In genomic region chr6:11925496-11926041, GRCm38 (mm10) we compare ENCODE assay signal across 8 mouse cellular contexts. TPM values are rescaled to one million over a fixed set of nuclear protein-coding genes. Genes with fewer than 3 reads are reported as not detected.
A peak's percentile ranks its signal among the peaks of the same experiment; 100 is the strongest.
DNase-seq lines count a peak whose midpoint lies in the region; ATAC-seq and TF ChIP-seq lines count a peak whose summit lies in the region.

No protein-coding gene starts in this region.

- no peak for TF ChIP-seq CTCF in bone marrow, adult 2 months (IDR thresholded peaks at IDR 0.05; ENCODE audit: control insufficient read depth, insufficient read depth, low read length)

- H3K27me3 ChIP-seq in embryonic facial prominence, embryonic 15.5 days, result no peaks in the 10 kb centered on the region
- H3K27me3 ChIP-seq in heart, embryonic 10.5 days (ENCODE audit: insufficient read depth, poor library complexity, severe bottlenecking), result no peaks in the 10 kb centered on the region
- H3K27me3 ChIP-seq in kidney, embryonic 15.5 days, result no peaks in the 10 kb centered on the region
- no peaks in the 10 kb centered on the region for H3K27me3 ChIP-seq in stomach, embryonic 14.5 days (ENCODE audit: control insufficient read depth, insufficient read depth, low read length)

- peak; percentile 71; the same call in 1 of the 2 replicates for TF ChIP-seq POLR2A in bone marrow, adult 2 months (IDR thresholded peaks at IDR 0.05; ENCODE audit: borderline replicate concordance, control insufficient read depth, low read depth, low read length)

- H3K9ac ChIP-seq in embryonic facial prominence, embryonic 15.5 days, result peak overlapping the region; percentile 61
- H3K9ac ChIP-seq in kidney, embryonic 15.5 days, result peak overlapping the region; percentile 79
- H3K9ac ChIP-seq in stomach, embryonic 14.5 days (replicated peaks; ENCODE audit: low read depth, low read length), result peak overlapping the region; percentile 98

- H3K4me3 ChIP-seq in bone marrow, adult 2 months (replicated peaks; ENCODE audit: control insufficient read depth, low read depth, low read length), result peak overlapping the region; percentile 98
- H3K4me3 ChIP-seq in embryonic facial prominence, embryonic 15.5 days (replicated peaks), result peak overlapping the region; percentile 60
- peak overlapping the region; percentile 93 for H3K4me3 ChIP-seq in heart, embryonic 10.5 days
- peak overlapping the region; percentile 79 for H3K4me3 ChIP-seq in kidney, embryonic 15.5 days (replicated peaks)
- peak overlapping the region; percentile 80 for H3K4me3 ChIP-seq in stomach, embryonic 14.5 days (ENCODE audit: low read depth, low read length)

- no peaks in the 10 kb centered on the region; the same call in 1 of the 2 replicates for H3K4me1 ChIP-seq in bone marrow, adult 2 months (ENCODE audit: control insufficient read depth, insufficient read depth, low read length)
- H3K4me1 ChIP-seq in embryonic facial prominence, embryonic 15.5 days, result peaks cover 14% of the 10 kb centered on the region
- peaks cover 11% of the 10 kb centered on the region; the same call in 1 of the 2 replicates for H3K4me1 ChIP-seq in heart, embryonic 10.5 days
- H3K4me1 ChIP-seq in kidney, embryonic 15.5 days, result peaks cover 16% of the 10 kb centered on the region
- peaks cover 11% of the 10 kb centered on the region for H3K4me1 ChIP-seq in stomach, embryonic 14.5 days (ENCODE audit: control insufficient read depth, insufficient read depth, low read length)

- H3K4me2 ChIP-seq in embryonic facial prominence, embryonic 15.5 days (replicated peaks), result peak overlapping the region; percentile 57
- H3K4me2 ChIP-seq in kidney, embryonic 15.5 days, result peak overlapping the region; percentile 63
- peak overlapping the region; percentile 48 for H3K4me2 ChIP-seq in stomach, embryonic 14.5 days (replicated peaks; ENCODE audit: low read depth, low read length)

- under 1% methylated on average over 20 of the region's 20 CpGs for WGBS in bone marrow, adult 2 months
- under 1% methylated on average over 20 of the region's 20 CpGs for WGBS in embryonic facial prominence, embryonic 15.5 days
- WGBS in heart, embryonic 10.5 days, result under 1% methylated on average over 20 of the region's 20 CpGs
- under 1% methylated on average over 20 of the region's 20 CpGs for WGBS in kidney, embryonic 15.5 days
- under 1% methylated on average over 20 of the region's 20 CpGs for WGBS in stomach, embryonic 14.5 days

- H3K9me3 ChIP-seq in embryonic facial prominence, embryonic 15.5 days (replicated peaks), result no peaks in the 10 kb centered on the region
- no peaks in the 10 kb centered on the region for H3K9me3 ChIP-seq in heart, embryonic 10.5 days
- H3K9me3 ChIP-seq in kidney, embryonic 15.5 days (replicated peaks), result no peaks in the 10 kb centered on the region
- H3K9me3 ChIP-seq in stomach, embryonic 14.5 days (ENCODE audit: control insufficient read depth, low read depth, low read length), result no peaks in the 10 kb centered on the region

- H3K27ac ChIP-seq in bone marrow, adult 2 months (ENCODE audit: control insufficient read depth, insufficient read depth, low read depth, low read length, poor library complexity), result peak overlapping the region; percentile 89
- peak overlapping the region; percentile 96 for H3K27ac ChIP-seq in embryonic facial prominence, embryonic 15.5 days (replicated peaks)
- peak overlapping the region; percentile 99 for H3K27ac ChIP-seq in heart, embryonic 10.5 days
- H3K27ac ChIP-seq in kidney, embryonic 15.5 days, result peak overlapping the region; percentile 97
- peak overlapping the region; percentile 98 for H3K27ac ChIP-seq in stomach, embryonic 14.5 days (ENCODE audit: low read length)

- DNase-seq in A20 (ENCODE audit: low read depth, low spot score), result peak; percentile 94
- DNase-seq in heart, embryonic 10.5 days (ENCODE audit: low spot score), result peak; percentile 90
- peak; percentile 90 for DNase-seq in liver

- H3K36me3 ChIP-seq in embryonic facial prominence, embryonic 15.5 days, result peaks cover 9% of the 10 kb centered on the region; the same call in 1 of the 2 replicates
- H3K36me3 ChIP-seq in heart, embryonic 10.5 days, result 0 out of 2 replicates have a peak, but pooled peaks cover 8% of the 10 kb centered on the region
- peaks cover 13% of the 10 kb centered on the region for H3K36me3 ChIP-seq in kidney, embryonic 15.5 days
- H3K36me3 ChIP-seq in stomach, embryonic 14.5 days (ENCODE audit: control insufficient read depth, insufficient read depth, low read length), result peaks cover 4% of the 10 kb centered on the region; the same call in 1 of the 2 replicates

- ATAC-seq in embryonic facial prominence, embryonic 15.5 days (ENCODE audit: insufficient number of reproducible peaks, low FRiP score, low TSS enrichment, low read depth), result peak; percentile 92
- ATAC-seq in kidney, embryonic 15.5 days (replicated peaks; ENCODE audit: low FRiP score), result peak; percentile 98
- peak; percentile 92 for ATAC-seq in monocyte, adult 5-6 weeks (replicated peaks; ENCODE audit: insufficient number of reproducible peaks, low FRiP score, low TSS enrichment, poor library complexity, severe bottlenecking)
- peak; percentile 95 for ATAC-seq in stomach, embryonic 14.5 days (ENCODE audit: insufficient number of reproducible peaks, insufficient read depth, low FRiP score, low read depth)

RNA-seq across cellular contexts. Expression of gene Phf14, which starts 18.0 kb away (rescaled TPM):
- 19.8 and 41.7 TPM in 2 replicates for polyA plus RNA-seq in bone marrow, adult 2 months (2011; ENCODE audit: insufficient read depth, insufficient read length, low replicate concordance, missing spikeins)
- 71.7 and 73.9 TPM in 2 replicates for polyA plus RNA-seq in embryonic facial prominence, embryonic 15.5 days (2015; fragmentation: Nextera tagmentation; extraction: Ambion mirVana)
- polyA plus RNA-seq in heart, embryonic 10.5 days (2016; fragmentation: Nextera tagmentation; extraction: Ambion mirVana), result 42.1 and 48.5 TPM in 2 replicates
- polyA plus RNA-seq in kidney, embryonic 15.5 days (2015; fragmentation: Nextera tagmentation; extraction: Ambion mirVana), result 69.7 and 70.0 TPM in 2 replicates
- 88.3 to 140 TPM (median 94.3 TPM) in 3 replicates for total RNA-seq in monocyte, adult 5-6 weeks (2017)
- polyA plus RNA-seq in stomach, embryonic 14.5 days (2014; fragmentation: Nextera tagmentation; extraction: Ambion mirVana), result 98.9 and 106 TPM in 2 replicates

RNA-seq across cellular contexts. Expression of gene Ndufa4, which starts 18.3 kb away (rescaled TPM):
- 298 and 450 TPM in 2 replicates for polyA plus RNA-seq in bone marrow, adult 2 months (2011; ENCODE audit: insufficient read depth, insufficient read length, low replicate concordance, missing spikeins)
- 717 and 749 TPM in 2 replicates for polyA plus RNA-seq in embryonic facial prominence, embryonic 15.5 days (2015; fragmentation: Nextera tagmentation; extraction: Ambion mirVana)
- 1,053 and 1,373 TPM in 2 replicates for polyA plus RNA-seq in heart, embryonic 10.5 days (2016; fragmentation: Nextera tagmentation; extraction: Ambion mirVana)
- 1,037 and 1,135 TPM in 2 replicates for polyA plus RNA-seq in kidney, embryonic 15.5 days (2015; fragmentation: Nextera tagmentation; extraction: Ambion mirVana)
- 112 to 231 TPM (median 166 TPM) in 3 replicates for total RNA-seq in monocyte, adult 5-6 weeks (2017)
- polyA plus RNA-seq in stomach, embryonic 14.5 days (2014; fragmentation: Nextera tagmentation; extraction: Ambion mirVana), result 1,016 and 1,081 TPM in 2 replicates

Comparison
In these comparisons a context has a peak if more than half of its experiments do, and no peak if none do; other contexts are left out.
1. Peak in every context shown above with its lines: DNase-seq, ATAC-seq, H3K4me3 ChIP-seq and H3K27ac ChIP-seq.